Mouse (Mus musculus): ENCODE data around the gene Sucnr1.

DNA sequence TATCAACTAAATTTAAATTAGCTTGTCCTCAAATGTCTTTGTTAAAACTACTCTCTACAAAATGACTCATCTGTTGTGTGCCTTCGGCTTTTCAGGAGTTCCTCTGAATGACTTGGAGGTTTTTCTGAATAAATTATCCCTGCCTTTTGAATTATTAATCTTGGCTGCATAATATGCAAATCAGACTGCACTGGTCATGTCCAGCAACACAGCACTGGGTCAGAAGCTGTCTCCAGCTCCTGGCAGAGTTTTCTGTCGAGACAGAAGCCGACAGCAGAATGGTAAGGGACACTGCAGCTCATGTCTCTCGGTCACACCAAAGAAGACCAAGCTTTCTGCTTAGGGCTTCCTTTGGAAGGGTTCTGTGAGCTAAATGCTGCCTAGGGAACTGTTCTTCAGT lies at the start of gene Sucnr1:
- TF ChIP-seq CTCF (IDR thresholded peaks at IDR 0.05; ENCODE audit: extremely low read depth, insufficient read length, insufficient replicate concordance, low read depth, low read length) (no peak), POLR2A (IDR thresholded peaks at IDR 0.05; ENCODE audit: low read depth, low read length) (no peak)

Data from small intestine, adult 2 months (tissue).